Mouse (Mus musculus): ENCODE results near the gene Kxd1. TPM values are rescaled to one million over a fixed set of nuclear protein-coding genes. Genes with fewer than 3 reads are reported as not detected.

Gene Kxd1
- 81.4 TPM for polyA plus RNA-seq (2021)

DNA sequence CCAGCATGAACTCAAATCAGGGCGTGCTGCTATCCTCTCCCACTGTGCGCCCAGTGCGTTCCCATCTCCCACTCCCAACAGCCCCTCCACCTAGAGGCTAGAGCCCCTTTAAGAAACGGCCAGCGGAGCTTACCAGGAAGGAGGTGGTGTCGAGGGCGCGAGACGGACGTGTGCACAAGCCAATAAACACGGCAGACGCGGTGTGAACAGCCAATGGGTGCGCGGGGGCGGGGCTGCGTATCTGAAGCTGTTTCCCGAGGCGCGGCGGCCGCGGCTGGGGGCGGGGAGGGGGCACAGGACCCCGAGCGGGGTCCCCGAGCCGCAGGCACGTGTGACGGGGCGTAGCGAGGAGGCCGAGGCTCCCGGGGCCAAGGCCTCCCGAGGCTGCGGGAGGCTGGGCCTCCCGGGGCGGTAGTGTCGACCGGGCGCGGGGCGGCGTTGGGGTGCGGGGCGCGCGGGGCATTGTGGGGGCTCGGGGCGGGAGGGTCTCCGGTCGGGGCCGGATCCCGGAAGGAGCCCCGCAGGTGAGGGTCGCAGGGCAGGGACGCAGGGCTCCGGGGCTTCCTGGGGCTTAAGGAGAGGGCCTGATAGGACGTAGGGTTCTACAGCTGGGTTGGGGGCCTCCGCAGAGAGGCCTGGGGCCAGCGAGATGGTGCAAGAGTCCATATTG is at the start of gene Kxd1, which contains the start of gene Fkbp8:
Gene Kxd1, minus strand, starts transcription at position 445 of the 670 bp plus-strand sequence.
Gene Fkbp8, plus strand, starts transcription at position 213 of the 670 bp plus-strand sequence.
- ATAC-seq = peak; percentile 86
- no peak for TF ChIP-seq CTCF (IDR thresholded peaks at IDR 0.05)
- DNase-seq (ENCODE audit: low read depth, low spot score) = no peak
- in situ Hi-C loops (cut with MboI; ENCODE audit: low pct_unique_long_range_greater_than_20kb) = no loop called here
- H3K27me3 ChIP-seq = no peaks in the 10 kb centered on the region
- CTCF ChIA-PET = interaction anchor here (1.4 to 3.5 kb wide), 3 partner anchors 10 to 80 kb away, joined by 3 to 20 read pairs (median 14); partner anchors contain the start of gene Ell
- POLR2A ChIA-PET = interaction anchor here (0.5 to 4.8 kb wide), 4 partner anchors 11 to 82 kb away, joined by 3 to 24 read pairs (median 6); partner anchors contain the start of genes Ell and Rex1bd

DNA sequence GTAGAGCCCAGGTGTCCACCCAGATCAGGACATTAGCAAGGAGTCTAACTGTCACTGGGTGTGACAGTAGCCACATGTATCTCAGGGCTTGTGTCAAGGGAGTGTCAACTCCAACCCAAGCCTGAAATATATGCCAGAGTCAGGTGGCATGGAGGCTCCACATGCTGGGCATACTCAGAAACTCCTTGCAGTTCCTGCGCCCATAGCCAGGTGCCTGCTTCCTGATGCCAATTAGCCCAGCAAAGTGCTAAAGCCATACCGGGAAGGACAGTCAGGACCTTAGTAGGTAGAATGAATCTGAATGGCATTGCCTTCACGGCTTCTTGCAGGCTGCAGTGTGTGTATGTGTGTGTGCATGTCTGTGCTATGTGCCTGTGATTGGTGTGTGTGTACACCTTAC is 49.5 kb upstream of the Kxd1 start:
- in situ Hi-C loops (cut with MboI; ENCODE audit: low pct_unique_long_range_greater_than_20kb) = no loop called here
- ATAC-seq (no peak), DNase-seq (ENCODE audit: low read depth, low spot score) (no peak)
- TF ChIP-seq CTCF (IDR thresholded peaks at IDR 0.05) = no peak
- ChIA-PET POLR2A (interaction anchor here (1.1 to 1.2 kb wide), 2 partner anchors 13 to 16 kb away, joined by 3 read pairs; no protein-coding TSS in a partner anchor), CTCF (interaction anchor here (1.1 to 11.7 kb wide), 2 partner anchors 8 to 17 kb away, joined by 3 to 64 read pairs; no protein-coding TSS in a partner anchor)
- H3K27me3 ChIP-seq = no peaks in the 10 kb centered on the region

DNA sequence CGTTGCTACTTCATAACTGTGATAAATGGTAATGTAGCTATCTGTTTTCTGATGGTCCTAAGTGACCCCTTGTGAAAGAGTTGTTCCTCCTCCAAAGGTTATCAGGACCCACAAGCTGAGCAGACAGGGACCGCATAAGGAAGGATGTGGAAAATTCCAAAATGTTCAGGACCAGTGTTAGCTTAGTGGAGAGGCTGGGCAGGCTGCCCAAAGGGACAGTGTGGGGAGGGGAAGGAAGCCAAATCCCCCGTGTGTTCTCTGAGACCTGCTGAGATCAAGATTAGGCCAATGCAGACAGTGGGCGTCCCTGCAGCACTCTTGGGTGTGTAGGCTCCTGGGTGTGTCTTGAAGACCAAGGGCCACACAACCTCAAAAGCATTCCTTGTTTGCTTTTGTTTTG is 47.2 kb upstream of the Kxd1 start:
- no peaks in the 10 kb centered on the region for H3K27me3 ChIP-seq

DNA sequence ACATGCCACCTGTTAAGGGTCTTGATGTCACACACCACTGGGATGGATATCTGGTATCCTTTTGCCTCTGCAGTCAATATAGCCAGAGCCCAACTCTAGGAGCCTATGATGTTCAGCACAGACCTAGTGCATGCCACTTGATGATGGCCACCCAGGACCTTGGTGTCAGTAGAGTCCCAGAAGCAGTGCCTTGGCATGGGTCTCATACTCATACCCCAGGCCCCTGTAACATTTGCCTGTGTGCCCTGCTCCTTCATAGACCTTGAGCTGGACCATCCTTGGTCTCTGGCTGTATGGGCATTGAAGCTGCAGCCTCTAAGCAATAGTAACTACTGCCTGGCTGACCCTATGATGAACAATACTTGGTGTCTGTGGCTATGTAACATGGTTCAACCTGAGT is 46.5 kb upstream of the Kxd1 start:
- ATAC-seq = no peak
- POLR2A ChIA-PET = interaction anchor here (0.7 to 1.3 kb wide), 3 partner anchors 9 to 23 kb away, joined by 3 read pairs; no protein-coding TSS in a partner anchor
- DNase-seq (ENCODE audit: low read depth, low spot score) = no peak
- CTCF ChIA-PET = interaction anchor here (1.3 kb wide), 1 partner anchor 9 kb away, joined by 4 read pairs; no protein-coding TSS in a partner anchor
- no peaks in the 10 kb centered on the region for H3K27me3 ChIP-seq
- TF ChIP-seq CTCF (IDR thresholded peaks at IDR 0.05) = no peak
- in situ Hi-C loops (cut with MboI; ENCODE audit: low pct_unique_long_range_greater_than_20kb) = no loop called here

More for the DNA sequence above, 47.2 kb upstream of the Kxd1 start:
- in situ Hi-C loops (cut with MboI; ENCODE audit: low pct_unique_long_range_greater_than_20kb) = no loop called here
- CTCF ChIA-PET = interaction anchor here (1.1 to 11.7 kb wide), 3 partner anchors 9 to 15 kb away, joined by 3 to 64 read pairs (median 4); no protein-coding TSS in a partner anchor
- ATAC-seq (no peak), DNase-seq (ENCODE audit: low read depth, low spot score) (no peak)
- POLR2A ChIA-PET = interaction anchor here (0.7 to 1.3 kb wide), 3 partner anchors 10 to 23 kb away, joined by 3 read pairs; no protein-coding TSS in a partner anchor
- no peak for TF ChIP-seq CTCF (IDR thresholded peaks at IDR 0.05)

DNA sequence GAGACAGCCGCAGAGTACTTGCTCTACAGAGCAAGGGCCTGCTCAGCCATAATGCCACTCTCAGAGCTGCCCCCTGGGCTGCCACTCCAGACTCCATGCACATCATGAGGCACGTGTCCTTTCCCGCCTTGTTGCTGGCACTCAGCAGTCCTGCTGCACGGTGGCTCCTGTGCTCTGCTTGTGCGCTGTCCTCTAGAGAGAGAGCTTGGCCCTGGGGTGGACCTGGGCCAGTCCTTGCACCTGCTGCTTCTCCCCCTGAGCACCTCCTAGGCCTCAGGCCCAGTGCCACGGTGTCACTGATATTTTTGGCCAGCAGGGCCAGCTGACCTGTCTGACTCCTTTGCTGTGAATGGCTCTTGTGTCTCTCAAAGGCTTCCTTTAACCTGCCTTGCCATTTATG is 43.2 kb upstream of the Kxd1 start:
- ChIA-PET POLR2A (interaction anchor here (1.0 to 1.9 kb wide), 3 partner anchors 30 to 39 kb away, joined by 3 to 6 read pairs (median 4); partner anchors contain the start of gene Ssbp4), CTCF (interaction anchor here (0.8 to 1.7 kb wide), 4 partner anchors 9 to 26 kb away, joined by 3 to 10 read pairs (median 3); no protein-coding TSS in a partner anchor)
- H3K27me3 ChIP-seq = no peaks in the 10 kb centered on the region
- no peak for TF ChIP-seq CTCF (IDR thresholded peaks at IDR 0.05)
- DNase-seq (ENCODE audit: low read depth, low spot score) (no peak), ATAC-seq (no peak)
- in situ Hi-C loops (cut with MboI; ENCODE audit: low pct_unique_long_range_greater_than_20kb) = no loop called here

DNA sequence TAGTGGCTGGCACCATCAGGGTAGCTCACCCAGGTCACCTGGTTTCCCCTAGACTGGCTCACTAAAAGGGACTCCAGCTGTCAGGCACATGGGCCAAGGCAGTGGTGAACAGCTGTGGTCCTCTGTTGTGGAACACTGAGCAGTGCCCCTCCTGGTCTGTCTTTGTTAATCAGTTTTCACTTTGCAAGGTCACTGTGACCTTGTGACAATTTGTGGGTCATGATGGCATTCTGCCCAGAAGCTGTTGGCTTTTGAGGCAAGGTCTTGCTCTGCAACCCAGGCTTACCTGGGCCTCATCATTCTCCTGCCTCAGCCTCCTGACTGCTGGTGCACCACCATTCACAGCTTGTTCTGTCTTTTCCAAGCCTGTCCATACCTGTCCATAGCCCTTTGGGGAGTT is 42.6 kb upstream of the Kxd1 start:
- ATAC-seq = no peak
- DNase-seq (ENCODE audit: low read depth, low spot score) = no peak
- ChIA-PET POLR2A (interaction anchor here (1.0 to 1.9 kb wide), 4 partner anchors 10 to 40 kb away, joined by 3 to 6 read pairs (median 4); partner anchors contain the start of gene Ssbp4), CTCF (interaction anchor here (0.8 to 1.7 kb wide), 5 partner anchors 9 to 41 kb away, joined by 3 to 10 read pairs (median 3); no protein-coding TSS in a partner anchor)
- H3K27me3 ChIP-seq = no peaks in the 10 kb centered on the region
- in situ Hi-C loops (cut with MboI; ENCODE audit: low pct_unique_long_range_greater_than_20kb) = no loop called here
- no peak for TF ChIP-seq CTCF (IDR thresholded peaks at IDR 0.05)

DNA sequence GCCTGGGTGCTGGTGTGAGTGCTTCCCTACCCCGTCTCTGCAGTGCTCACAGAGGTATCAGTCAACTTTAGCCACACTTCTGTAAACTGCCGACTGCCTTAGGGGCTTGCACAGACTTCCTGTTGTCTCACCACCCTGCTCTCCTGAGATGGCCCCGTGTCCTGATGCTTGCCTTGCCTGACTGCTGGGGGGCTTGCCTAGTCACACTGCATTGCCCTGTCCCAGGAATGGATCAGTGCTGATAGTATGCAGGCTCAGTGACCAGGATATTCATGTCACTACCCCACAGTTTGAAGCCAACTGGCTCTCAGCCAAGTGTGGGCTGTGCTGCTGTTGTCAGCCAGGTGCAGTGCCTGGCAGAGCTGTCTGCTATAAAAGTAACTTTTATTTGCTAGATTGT is 37.8 kb upstream of the Kxd1 start:
- ChIA-PET POLR2A (interaction anchor here (0.8 kb wide), 1 partner anchor 9 kb away, joined by 3 read pairs; no protein-coding TSS in a partner anchor), CTCF (interaction anchor here (1.1 to 1.8 kb wide), 3 partner anchors 9 to 38 kb away, joined by 3 to 4 read pairs (median 3); no protein-coding TSS in a partner anchor)
- in situ Hi-C loops (cut with MboI; ENCODE audit: low pct_unique_long_range_greater_than_20kb) = no loop called here
- DNase-seq (ENCODE audit: low read depth, low spot score) (no peak), ATAC-seq (peak; percentile 15)
- TF ChIP-seq CTCF (IDR thresholded peaks at IDR 0.05) = no peak
- no peaks in the 10 kb centered on the region for H3K27me3 ChIP-seq

DNA sequence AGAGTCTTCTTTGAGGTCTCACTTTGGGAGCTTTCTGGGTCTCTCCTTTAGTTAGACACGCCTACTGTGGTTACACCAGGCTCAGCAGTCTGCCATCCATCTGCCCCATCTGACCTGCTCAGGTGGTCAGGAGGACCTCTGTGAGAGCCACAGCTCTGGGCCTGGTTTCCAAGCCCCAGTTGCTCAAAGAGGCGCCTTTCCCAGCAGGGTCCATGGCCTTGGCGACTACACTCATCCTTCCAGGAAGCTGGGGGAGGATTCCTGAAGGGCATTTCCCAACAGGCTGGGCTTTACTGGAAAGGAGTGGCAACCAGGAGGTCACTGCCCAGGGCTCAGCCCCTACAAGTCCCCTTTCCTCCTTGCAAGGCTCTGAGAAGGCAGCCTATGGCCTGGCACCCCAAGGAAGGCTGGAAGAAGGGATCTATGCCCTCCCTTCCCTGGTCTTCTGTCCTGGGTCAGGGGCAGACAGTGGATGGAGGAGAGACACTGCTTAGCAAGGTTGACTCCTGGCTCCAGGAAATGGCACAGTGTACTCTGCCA is 37.0 kb upstream of the Kxd1 start:
- ChIA-PET POLR2A (interaction anchor here (0.8 to 1.6 kb wide), 3 partner anchors 9 to 12 kb away, joined by 3 to 4 read pairs (median 3); no protein-coding TSS in a partner anchor), CTCF (interaction anchor here (1.1 to 1.8 kb wide), 7 partner anchors 9 to 39 kb away, joined by 3 to 8 read pairs (median 3); no protein-coding TSS in a partner anchor)
- DNase-seq (ENCODE audit: low read depth, low spot score) (no peak), ATAC-seq (peak; percentile 17)
- no peak for TF ChIP-seq CTCF (IDR thresholded peaks at IDR 0.05)
- no peaks in the 10 kb centered on the region for H3K27me3 ChIP-seq
- in situ Hi-C loops (cut with MboI; ENCODE audit: low pct_unique_long_range_greater_than_20kb) = no loop called here

DNA sequence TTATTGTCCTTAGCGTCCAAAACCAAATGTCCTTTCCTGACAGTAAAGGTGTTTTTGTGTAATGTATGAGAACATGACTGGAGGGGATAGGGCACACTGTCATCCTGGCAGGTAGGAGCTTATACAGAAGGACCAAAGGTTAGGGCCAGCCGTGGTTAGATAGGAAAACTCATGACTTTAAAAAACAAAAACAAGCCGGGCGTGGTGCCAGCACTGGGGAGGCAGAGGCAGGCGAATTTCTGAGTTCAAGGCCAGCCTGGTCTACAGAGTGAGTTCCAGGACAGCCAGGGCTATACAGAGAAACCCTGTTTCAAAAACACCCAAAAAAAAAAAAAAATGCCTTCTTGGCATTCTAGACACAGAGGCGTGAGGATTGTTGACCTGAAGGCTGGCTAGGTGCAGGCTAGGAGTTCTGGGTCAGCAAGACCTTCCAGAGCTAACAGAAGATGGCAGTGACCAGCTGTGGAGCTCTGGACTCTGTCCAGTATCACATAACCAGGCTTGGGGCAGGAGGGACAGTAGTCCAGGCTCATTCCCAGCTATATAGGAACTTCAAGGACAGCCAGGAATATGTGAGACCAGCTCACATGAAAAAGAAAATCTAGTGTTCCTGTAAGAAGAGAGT is 36.1 kb upstream of the Kxd1 start:
- TF ChIP-seq CTCF (IDR thresholded peaks at IDR 0.05) = no peak
- in situ Hi-C loops (cut with MboI; ENCODE audit: low pct_unique_long_range_greater_than_20kb) = no loop called here

DNA sequence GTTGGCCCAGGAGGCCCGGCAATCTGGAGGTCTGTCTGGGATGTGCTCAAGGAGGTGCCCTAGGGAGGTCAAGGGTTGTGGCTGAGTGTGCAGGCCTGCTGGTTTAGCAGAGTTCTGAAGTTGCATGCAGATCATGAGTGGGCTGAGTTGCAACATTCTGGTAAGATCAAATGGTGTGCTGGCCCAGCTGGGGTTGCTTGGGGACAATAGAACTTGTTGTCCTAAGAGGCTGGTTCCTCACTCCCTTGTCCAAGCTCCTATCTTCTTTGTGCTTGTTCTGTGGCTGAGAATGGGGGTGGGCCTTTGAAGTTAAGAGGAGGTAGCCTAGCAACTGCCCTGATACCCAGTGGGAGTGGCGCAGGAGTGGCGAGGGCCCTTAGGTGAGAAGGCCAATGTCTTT is 35.0 kb upstream of the Kxd1 start:
- DNase-seq (ENCODE audit: low read depth, low spot score) (no peak), ATAC-seq (no peak)
- ChIA-PET POLR2A (interaction anchor here (1.4 kb wide), 1 partner anchor 31 kb away, joined by 4 read pairs; no protein-coding TSS in a partner anchor), CTCF (no interaction called here)
- no peak for TF ChIP-seq CTCF (IDR thresholded peaks at IDR 0.05)
- in situ Hi-C loops (cut with MboI; ENCODE audit: low pct_unique_long_range_greater_than_20kb) = no loop called here
- H3K27me3 ChIP-seq = no peaks in the 10 kb centered on the region

More for the DNA sequence above, 36.1 kb upstream of the Kxd1 start:
- ChIA-PET POLR2A (interaction anchor here (1.0 to 1.6 kb wide), 4 partner anchors 10 to 32 kb away, joined by 3 to 5 read pairs (median 4); no protein-coding TSS in a partner anchor), CTCF (interaction anchor here (1.0 to 1.7 kb wide), 6 partner anchors 9 to 40 kb away, joined by 3 to 8 read pairs (median 3); no protein-coding TSS in a partner anchor)
- H3K27me3 ChIP-seq = no peaks in the 10 kb centered on the region
- ATAC-seq (no peak), DNase-seq (ENCODE audit: low read depth, low spot score) (no peak)
